Mouse (Mus musculus) heart, adult 11 months (tissue): ENCODE measurements at regions not wholly inside any gene's neighbourhood (a gene's known extent, or its start where the extent isn't known, plus 50 kb on each side); places are given as distances from the start of the nearest gene placed in this dataset.

Experiments
- DNase-seq: peaks from one replicate; pipeline ENCODE4 v3.0.0; 2022

DNA sequence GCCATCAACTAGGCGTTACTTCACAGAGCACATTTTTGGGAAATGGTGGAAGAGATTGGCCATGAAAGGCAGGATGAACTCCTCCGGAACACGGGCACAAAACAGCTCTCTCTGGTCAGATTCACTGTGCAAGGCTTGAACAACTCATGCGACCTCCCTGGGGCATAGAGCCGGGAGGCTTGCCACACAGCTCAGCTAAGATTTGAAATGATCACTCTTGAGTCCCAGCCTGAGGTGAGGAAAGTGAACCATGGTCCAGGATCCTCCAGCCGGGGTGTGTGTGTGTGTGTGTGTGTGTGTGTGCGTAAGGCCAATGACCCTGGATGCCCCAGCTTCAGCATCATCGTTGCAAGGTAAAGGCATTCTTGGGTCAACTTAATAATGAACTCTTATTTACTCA is 237.5 kb downstream of the Gm45692 start:
- peak; percentile 96 for DNase-seq

GRCm38 (mm10) chr8:26358711-26359136 is 239.4 kb downstream of the Gm45692 start:
- DNase-seq, result peak; percentile 92

GRCm38 (mm10) chr8:26362366-26362765 is 243.0 kb downstream of the Gm45692 start:
- DNase-seq, result peak; percentile 55

- peak; percentile 10 for DNase-seq
Observed at GRCm38 (mm10) chr8:26363616-26364015, 244.3 kb downstream of the Gm45692 start.

- DNase-seq, result peak; percentile 55
Observed at GRCm38 (mm10) chr8:26364637-26365036, 245.3 kb downstream of the Gm45692 start.

DNA sequence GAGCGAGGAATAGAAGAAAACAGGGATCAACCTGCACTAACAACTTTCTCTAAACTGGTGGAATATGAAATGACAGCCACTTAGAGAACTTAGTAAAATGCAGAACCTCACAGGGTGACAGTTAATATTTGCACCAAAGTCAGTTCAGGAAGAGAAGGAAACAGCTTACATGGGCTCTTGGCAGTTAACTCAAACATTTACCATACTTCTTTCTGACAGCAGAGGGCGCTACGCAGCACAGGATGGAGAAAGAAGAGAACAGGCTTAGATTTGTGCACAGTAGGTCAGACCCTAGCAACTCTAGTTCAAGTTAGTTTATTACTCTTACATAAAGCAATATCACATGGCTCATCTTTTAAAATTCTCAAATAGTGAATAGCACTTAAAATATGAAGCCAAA is 261.3 kb downstream of the Gm45692 start:
- peak; percentile 94 for DNase-seq

DNA sequence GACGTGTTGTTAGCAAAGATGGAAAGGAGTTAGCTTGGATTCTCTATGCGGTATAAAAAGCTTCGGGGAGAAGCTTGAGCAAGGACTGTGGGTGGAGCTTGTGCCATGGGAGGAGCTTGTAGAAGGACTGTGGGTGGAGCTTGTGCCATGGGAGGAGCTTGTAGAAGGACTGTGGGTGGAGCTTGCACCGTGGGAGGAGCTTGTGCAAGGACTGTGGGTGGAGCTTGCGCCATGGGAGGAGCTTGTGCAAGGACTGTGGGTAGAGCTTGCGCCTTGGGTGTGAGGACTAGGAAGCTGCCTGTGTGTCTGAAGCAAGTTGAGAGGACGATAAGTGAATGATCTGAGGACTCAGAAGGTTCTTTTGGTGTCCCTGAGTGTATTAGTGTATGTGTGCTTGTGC is 263.1 kb downstream of the Gm45692 start:
- peak; percentile 83 for DNase-seq

- DNase-seq, result no peak
Observed at GRCm38 (mm10) chr8:26383886-26384285, 264.6 kb downstream of the Gm45692 start.

DNA sequence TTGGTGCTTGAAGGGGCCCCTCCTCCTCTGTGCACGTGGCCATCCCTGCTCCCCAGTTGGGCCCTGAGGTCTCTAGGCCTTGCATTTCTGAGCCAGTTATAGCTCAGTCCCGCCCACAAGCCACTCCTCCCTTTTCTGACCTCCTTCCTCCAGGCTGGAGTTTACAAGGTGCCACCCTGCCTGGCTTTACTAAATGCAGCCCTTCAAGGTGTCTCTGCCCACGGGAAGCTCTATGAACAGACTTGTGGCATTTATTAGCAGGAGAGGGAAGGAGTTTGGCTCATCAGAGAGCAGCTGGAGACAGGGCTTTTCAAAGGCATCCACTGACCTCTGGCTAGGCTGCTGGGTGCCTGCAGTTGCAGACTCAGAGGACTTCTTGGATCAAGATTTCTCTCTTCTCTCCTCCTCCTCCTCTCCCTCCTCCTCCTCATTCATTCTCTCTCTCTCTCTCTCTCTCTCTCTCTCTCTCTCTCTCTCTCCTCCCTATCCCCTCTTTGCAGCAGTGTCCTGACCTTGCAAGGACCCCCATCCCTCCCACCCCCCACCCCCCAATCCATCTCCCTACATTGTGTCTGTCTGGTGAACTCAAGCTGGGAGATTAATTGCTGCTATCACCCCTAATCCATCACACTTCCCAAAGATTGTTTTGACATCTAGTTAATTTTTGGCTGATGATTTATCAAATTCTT is 265.1 kb downstream of the Gm45692 start:
- peak; percentile 98 for DNase-seq

GRCm38 (mm10) chr8:26384994-26385345 is 265.6 kb downstream of the Gm45692 start:
- peak; percentile 14 for DNase-seq

DNA sequence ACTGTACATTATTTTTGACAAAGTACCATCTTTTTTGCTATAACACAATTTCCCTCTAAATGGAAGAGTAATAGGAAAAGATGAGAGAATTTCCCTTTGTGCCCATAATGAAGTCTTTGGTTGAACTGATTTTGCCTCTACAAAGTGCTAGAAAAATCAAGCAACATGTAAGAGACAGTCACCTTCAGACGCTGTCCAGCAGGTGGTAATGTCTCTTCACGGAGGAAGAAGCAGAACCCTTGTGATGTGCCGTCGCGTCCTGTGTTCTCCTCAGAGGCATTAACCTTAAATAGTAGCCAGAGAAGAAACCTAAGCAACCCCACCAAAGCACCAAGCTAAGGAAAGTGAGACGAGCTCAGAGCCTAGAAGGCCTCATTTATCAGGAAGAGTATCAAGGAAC is 275.7 kb downstream of the Gm45692 start:
- peak; percentile 14 for DNase-seq

DNA sequence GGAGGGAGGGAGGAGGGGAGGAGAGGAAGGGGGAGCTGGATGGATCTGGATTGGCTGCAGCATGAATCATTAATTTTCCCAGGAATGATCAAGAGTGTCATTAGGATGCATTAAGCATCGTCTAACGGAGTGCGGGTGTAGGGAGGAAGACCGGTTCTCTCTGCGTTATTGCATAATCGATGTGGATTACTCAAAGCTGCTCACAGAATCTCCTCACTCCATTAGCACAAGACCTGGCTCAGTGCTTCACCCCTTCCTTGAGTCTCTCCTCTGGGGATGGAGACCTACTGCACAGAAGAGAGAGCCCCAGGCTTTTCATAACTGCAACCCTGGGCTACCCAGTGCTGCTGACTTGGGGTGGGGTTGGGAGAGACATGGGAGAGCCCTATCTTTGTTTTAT is 300.7 kb downstream of the Gm45692 start:
- DNase-seq, result peak; percentile 41

GRCm38 (mm10) chr8:26420536-26420935 is 301.2 kb downstream of the Gm45692 start:
- peak; percentile 63 for DNase-seq

GRCm38 (mm10) chr8:26427311-26427710 is 308.0 kb downstream of the Gm45692 start:
- DNase-seq, result peak; percentile 21

GRCm38 (mm10) chr8:26429751-26430327 is 310.5 kb downstream of the Gm45692 start:
- DNase-seq, result peak; percentile 55

- peak; percentile 64 for DNase-seq
Observed at GRCm38 (mm10) chr8:26432161-26432919, 313.0 kb downstream of the Gm45692 start.

DNA sequence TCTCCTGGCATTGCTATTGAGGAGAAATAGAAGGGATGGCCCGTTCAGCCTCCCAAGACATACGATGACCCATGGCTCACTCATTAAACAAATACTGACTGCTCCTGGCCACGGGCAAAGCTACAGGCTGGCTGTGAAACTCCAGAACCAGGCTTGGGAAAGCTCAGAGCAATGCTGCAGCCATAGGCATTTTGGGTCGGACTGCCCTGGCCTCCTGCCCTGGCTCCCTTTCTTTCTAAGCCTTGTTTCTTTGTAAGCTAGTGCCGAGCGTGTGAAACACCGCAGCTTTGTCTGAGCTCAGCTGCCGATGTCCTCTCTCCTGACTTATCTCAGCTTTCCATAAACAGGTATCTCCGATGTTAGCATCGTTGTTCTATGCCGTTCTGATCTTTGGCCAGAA is 316.9 kb downstream of the Gm45692 start:
- DNase-seq, result peak; percentile 83

- DNase-seq, result peak; percentile 84
Observed at GRCm38 (mm10) chr8:26437571-26437970, 318.2 kb downstream of the Gm45692 start.

GRCm38 (mm10) chr8:26438246-26438862 is 319.0 kb downstream of the Gm45692 start:
- DNase-seq, result peak; percentile 24

DNA sequence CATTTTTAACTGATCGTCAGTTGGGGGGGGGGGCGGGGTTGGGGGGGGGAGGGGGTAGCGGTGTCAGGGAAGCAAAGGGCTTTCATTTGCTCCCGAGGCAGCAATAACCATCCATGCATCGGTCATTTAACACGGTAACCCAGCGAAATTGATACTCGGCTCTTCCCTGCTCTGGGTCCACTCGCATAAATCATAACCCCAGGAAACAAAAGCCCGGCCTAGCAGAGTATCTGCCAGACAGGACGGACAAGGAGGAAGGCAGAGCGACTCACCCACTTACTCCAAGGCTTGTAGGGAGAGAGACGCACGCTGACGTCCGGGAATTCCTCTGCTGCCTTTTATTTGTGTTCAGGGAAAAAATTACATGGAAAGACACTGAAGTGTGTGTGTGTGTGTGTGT is 319.5 kb downstream of the Gm45692 start:
- peak; percentile 79 for DNase-seq

- DNase-seq, result peak; percentile 90
Observed at GRCm38 (mm10) chr8:26441268-26442030, 322.1 kb downstream of the Gm45692 start.

DNA sequence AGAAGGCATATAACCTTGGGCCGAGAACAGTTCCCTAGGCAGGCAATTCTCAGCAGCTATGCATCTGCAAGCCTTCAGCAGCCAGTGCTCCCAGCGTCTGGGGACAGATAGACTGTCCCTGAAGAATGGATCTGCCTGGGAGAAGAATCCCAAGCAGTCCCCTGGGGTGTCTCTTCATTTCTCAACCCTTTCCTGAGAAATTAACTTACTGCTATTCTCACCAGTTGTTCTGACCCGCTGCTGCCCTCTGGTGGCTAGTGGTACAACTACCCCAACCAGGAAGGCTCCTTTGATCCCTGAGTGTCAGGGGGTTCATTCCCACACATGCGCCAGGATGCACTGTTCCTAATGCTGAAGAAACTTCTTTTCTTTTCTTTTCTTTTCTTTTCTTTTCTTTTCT is 323.7 kb downstream of the Gm45692 start:
- peak; percentile 97 for DNase-seq

GRCm38 (mm10) chr8:26443735-26444134 is 324.4 kb downstream of the Gm45692 start:
- peak; percentile 61 for DNase-seq
